Mouse (Mus musculus) layer of hippocampus, adult 8-10 months (tissue): ENCODE data around the gene Ptges2. TPM values are rescaled to one million over a fixed set of nuclear protein-coding genes. Genes with fewer than 3 reads are reported as not detected.

Experiments
- DNase-seq, 2 experiments: peaks; one replicate each; pipeline ENCODE4 v3.0.0; 2022; ENCODE audit warnings: low spot score in 2 of 2
- total RNA-seq, 4 experiments: library from RNA; stranded (reverse); gene quantifications; 2 replicates each; pipeline ENCODE4 v1.2.4; 2022

Ptges2 gene
- total RNA-seq, 4 experiments from 2014 or later: 36.5 to 40.0 (median 38.2) TPM

GRCm38 (mm10) chr2:32374191-32374590 lies 21.5 kb upstream of the Ptges2 start:
- DNase-seq: no peak

DNA sequence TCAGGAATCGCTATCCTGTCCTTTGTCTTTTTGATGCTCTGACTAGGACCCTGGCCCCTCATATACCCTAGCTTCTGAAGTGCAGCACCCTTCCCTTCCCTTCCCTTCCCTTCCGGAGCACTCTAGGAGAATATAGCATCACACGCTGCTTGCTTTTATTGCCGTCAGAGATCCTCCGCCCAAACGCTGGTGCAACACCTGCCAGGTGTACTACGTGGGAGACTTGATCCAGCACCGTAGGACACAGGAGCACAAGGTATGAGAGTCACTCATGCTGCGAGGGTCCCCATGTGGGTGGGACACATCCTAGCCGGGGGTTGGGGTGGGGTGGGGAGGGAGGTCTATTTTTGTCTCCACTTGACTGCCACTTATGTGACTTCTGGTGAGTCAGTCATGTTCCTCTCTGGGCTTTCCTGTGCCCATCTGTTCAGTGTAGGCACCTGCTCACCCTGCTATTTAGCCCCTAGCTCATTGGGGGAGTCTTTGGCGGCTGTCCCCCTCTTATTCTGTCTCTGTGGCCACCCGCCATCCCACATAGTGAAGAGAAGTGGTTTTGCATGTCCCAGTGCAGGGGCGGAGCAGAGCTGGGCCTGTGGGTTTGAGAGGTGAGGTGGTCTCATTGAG lies 20.3 kb upstream of the Ptges2 start:
- DNase-seq: peak in 1 of 2 experiments; percentile 26

- DNase-seq: no peak
Measured at GRCm38 (mm10) chr2:32376963-32377362, 18.7 kb upstream of the Ptges2 start.

DNA sequence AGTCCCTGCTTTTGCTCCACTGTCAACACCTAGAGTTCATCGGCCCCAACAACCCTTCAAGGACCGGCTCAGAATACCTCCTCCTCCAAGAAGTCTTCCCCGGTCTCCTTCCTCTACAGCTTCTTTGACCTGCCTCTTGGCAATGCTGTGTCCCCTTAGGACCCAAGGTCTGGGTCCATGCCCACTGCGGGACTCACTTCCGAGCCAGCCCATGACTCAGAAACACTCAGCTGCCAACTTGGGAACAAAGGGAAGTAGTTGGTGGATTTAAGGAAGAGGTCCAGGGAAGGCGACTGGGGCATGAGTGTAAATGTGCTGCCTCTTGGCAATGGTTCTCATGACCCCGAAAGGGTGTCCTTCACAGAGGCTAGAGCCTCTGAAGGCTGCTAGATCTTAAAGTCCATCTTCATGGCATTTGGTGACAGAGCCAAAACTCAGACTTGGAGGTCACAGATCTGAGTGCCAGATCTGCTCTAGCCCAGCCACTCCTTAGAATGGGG lies 15.6 kb upstream of the Ptges2 start:
- DNase-seq: peak in 1 of 2 experiments; percentile 31

DNA sequence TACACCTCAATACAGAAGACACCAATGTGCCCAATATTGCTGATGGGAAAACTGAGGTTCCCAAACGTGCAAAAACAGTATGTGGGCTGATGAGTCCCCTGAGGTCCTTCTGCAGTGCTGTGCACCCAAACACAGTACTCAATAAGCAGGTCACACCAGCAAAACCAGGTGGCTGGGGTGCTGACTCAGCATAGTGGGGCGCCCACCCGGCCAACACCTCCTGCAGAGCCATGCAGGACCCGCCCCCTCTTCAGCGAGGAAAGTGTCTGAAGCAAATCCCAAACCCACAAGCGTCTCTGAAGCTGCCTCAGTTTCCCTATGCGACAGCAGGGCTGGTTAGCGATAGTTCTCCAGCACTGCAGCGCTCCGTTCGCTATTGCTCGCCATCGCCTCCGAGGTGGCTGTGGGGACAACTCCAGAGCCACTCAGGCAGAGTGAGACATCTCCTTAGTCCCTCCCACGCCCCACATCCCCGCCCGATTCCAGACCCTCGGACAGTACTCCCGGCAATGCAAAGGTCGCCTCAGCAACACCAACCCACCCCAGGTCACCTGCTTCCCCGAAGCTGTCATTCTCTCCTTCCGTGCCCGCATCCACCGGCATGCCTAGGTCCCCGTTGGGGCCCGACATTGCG lies 14.4 kb upstream of the Ptges2 start:
- DNase-seq: peak in 1 of 2 experiments; percentile 36

DNA sequence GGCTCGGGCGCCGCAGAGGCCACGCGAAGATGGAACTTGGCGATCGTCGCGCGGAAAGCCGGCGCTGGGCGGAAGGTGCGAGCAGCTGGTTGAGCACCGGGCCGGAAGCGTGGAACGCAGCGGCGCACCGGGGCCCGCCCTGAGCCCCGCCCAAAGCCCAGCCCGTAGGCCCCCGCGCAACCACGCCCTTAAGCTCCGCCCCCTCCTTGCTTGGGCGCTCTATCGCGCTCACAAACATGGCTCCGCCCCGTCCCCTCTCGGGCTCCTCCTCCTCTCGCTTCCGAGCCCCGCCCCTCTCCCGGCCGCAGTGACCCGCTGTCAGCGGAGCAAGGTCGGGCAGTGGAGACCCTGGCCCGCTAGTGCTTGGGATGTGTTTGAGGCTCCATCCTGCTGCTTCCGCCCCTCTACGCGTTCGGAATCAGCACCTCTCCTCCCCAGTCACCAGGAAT lies 13.9 kb upstream of the Ptges2 start, which contains the start of gene 1110008P14Rik:
1110008P14Rik (minus strand) TSS at position 164 of the 449 bp plus-strand sequence.
- peak; percentile 88 to 90 for DNase-seq

DNA sequence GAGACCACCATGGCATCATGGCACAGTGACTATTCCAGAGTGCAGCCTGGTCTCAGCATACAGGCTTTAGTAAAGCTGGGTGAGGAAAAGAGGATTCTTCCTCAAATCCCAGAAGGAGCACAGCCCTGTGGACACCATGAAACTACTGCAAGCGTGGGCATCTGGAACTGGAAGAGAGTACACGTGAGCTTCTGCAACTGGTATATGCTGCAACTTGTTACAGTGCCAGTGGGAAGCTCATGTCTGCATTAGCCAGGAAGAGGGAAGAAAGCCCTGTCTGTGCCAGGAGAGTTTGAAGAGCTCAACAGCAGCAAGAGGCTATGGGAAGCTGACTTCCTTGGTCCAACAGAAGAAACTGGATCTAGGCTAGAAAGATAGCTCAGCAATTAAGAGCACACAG lies 13.0 kb upstream of the Ptges2 start:
- DNase-seq: no peak

- DNase-seq: no peak
Measured at GRCm38 (mm10) chr2:32387706-32388490, 7.8 kb upstream of the Ptges2 start, which contains the start of gene Lcn2. Gene Lcn2, minus strand, starts transcription at chr2:32388252.

DNA sequence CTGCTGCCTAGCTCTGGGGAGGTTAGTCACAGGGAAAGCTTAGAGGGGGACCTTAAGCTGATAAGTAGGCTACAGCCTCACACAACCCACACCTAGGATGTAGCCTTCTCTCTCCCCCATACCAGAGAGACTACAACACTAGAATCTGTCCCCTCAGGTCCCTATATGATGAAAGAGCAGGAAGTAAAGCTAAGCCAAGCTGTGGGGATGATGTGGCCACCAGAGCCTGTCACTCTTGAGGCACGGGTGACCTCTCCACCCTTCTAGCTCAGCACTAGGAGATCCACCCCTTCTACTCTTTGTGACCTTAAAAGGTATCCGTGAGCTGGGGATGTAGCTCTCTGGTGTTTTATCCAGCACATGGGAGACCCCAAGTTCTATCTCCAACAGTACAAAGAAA lies 6.5 kb upstream of the Ptges2 start:
- DNase-seq: no peak

DNA sequence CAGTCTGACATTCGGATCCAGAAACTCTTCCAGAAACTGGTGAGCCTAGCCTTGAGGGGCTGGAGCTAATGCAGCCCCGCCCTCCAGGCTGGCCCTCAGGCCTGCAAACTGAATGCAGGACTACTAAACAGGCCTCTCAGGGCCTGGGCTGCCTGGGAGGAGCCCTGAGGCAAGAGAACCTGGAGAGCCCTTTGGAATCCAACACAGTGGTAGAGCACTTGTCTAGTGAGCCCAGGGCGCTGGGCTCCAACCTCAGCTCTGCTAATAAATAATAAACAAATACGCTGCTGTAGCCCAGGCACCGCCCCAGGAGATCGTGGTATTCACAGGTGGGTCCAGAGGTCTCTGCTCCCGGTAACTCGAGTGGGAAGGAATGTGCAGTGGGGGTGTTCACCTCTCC lies 4.8 kb upstream of the Ptges2 start:
- DNase-seq: no peak

DNA sequence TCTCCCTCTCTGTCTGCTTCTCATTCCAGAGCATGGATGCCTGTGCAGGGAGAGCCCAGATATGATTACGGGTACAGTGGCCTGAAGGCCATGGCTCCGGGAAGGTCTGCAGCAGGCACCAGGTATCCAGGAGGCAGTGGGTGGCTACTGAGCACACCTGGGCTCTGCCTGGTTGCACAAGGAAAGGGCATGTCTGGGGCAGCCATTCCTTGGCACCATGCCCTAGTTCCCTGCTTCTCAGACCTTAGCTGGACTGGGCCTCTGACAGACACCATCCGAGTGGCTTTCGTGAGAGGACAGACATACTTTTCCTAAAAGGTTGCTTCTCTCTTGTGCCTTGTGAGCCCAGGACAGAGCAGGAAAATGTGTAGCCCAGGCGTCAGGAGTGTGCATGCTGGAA lies 3.6 kb upstream of the Ptges2 start:
- no peak for DNase-seq

DNA sequence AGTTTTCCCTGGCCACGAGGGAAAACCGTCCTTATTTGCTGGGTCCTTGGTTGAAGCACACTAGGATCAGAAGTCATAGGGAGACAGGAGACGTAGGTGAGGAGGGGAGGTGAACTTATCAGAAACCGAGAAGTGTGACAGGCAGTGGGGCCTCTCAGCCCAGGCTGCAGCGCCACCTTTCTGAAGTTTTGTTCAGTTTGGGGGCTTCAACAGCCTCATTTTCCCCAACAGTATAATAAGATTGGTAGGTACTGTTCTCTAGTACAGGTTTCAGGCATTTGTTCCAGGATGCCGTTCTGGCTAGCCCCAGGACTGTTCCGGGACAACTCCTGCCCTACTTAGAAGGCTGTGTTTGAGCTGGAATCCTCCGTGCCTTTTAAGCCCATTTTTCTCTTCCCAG lies 723 bp upstream of the Ptges2 start:
- peak in 1 of 2 experiments; percentile 33 for DNase-seq

- peak; percentile 92 to 93 for DNase-seq
Measured at GRCm38 (mm10) chr2:32395946-32396621, 388 bp downstream of the Ptges2 start.

DNA sequence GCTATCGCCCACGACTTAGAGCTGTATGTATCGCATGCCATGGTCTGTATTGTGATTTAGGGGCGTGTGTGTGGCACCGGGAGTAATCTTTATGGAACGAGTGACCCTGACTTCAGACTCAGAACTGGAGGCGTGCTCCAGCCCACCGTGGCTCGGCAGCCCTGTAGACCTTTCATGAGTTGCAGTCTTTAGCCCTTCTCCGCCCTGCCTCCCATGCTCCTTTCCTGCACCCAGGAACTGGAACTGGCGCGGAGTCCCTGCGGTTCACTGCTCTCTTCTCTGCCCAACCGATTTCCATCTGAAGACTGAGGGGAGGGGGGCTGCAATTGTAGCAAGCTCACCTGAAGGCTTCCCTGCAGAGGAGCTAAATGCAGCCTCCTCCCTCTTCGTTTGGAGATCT lies 999 bp downstream of the Ptges2 start:
- no peak for DNase-seq

DNA sequence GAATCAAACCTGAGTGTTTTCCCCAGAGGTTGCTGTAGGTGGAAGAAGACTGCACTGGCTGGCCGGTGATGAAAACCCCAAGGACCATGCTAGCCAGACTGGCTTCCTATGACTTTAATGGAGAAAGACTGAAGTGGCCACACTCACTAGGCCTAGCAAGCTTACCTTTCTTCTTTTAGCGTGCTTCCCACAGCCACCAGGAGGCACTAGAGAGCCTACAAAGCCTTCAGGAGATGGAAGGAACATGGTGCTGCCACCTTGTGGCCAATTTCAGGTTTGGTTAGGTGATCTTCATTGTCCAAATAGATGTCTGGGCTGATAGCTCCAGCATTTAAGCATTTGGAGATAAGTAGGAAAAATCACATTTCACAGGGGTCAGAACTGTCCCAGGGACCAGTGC lies 9.0 kb downstream of the Ptges2 start:
- peak; percentile 87 to 98 for DNase-seq

GRCm38 (mm10) chr2:32407144-32407824 lies 11.6 kb downstream of the Ptges2 start:
- DNase-seq: no peak

DNA sequence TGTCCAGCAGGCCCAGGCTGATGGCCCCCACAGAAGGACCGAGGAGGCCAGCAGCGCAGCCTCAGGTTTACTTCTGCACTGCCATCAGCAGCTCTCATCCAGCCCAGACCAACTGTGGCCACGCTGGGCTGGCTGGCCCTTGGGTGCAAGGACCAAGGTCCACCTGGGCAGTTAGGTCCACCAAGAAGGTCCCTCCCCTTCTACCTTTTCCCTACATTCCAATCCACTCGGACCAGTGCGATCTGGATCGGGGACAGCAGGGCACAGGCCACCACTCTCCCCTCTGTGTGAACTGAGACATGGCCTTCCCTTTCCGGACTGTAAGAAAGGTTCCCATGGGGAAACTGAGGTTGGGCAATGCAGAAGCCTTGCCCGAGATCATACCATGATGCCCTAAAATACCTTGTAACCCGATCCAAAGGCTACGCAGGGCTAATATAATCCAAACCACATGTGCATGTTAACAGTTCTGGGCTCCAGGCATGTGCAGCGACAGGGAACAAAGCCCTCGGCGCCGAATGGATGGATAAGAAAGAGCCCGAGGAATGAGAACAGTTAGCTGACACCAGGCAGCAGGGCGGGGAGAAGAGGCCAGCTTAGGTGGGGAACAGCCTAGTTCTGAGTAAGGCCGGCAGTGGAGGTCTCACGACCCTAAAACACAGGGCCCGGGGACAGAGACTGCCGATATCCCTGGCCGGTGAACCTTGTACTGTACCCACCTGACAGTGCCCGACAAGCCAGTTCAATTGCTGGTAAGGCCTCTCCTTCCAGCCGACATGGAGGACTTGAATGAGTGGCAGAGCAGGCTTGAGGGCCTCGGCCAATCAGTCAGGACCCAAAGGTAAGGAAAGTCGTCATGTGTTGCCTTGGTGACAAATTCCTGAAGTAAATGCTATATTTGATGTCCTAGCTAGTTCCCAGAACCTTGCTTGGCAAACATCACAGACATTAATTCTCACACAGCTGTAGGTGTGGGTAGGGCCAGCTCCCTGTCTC lies 13.0 kb downstream of the Ptges2 start:
- no peak for DNase-seq

DNA sequence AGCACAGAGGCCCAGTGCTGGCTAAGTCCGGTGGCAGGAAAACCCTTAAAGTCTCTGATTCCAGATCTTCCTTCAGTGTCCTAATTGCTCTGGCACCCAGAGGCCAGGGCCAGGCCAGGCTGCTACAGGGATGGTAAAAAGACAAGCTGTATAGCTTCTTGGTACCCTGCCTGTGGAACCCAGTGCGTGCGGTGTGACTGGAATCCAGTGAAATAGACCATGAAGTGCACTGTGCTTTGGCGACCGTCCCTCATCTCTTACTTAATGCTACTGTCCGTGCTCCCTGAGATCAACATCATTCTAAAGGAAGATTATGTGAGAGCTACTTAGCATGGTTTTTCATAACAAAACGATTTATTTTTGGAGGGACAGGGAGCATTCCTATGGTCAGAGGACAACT lies 15.7 kb downstream of the Ptges2 start:
- no peak for DNase-seq

DNA sequence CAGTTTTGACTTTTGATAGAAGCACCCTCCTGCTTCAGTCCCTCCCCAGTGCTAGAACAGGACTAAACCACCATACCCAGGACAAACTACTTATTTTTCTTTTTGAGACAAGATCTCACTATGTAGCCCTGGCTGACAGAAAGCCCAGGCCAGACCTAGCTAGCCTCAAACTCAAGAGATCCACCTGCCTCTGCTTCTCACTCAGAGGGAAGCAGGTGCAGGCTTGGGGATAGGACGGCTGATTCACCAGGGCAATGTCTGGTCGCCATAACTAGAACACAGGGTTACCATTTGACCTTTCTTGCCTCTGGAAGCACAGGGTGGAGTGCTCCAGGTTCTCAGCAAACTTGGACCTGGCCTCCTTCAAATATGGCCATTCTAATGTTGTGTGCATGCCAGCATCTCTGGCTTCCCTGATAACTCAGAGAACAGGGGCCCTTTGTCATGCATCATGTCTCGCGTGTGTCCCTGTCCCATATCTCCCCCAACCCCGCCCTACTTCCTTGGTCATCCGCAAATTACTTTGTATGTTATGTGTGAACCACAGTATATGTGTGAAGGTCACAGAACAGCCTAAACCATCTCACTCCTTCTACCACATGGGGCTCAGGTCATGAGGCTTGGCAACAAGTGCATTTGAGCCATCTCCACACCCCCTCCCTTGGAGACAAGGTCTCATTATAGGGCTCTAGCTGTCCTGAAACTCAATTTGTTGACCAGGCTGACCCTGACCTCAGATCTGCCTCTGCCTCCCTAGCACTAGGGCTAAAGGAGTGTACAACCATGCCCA lies 17.2 kb downstream of the Ptges2 start:
- DNase-seq: no peak
